Mouse (Mus musculus) erythroblast, embryonic 14.5 days (primary cell): ENCODE results near the gene Gfi1.

ENCODE experiments used
- GATA1 ChIP-seq: IDR thresholded peaks from 2 replicates; pipeline ENCODE4 v1.6.1; 2012; ENCODE audit warnings: low read length, inconsistent platforms, mixed read lengths
- TAL1 ChIP-seq: IDR thresholded peaks from 3 replicates; pipeline ENCODE4 v1.6.1; 2012; ENCODE audit warnings: low read length, inconsistent platforms, mixed read lengths

DNA sequence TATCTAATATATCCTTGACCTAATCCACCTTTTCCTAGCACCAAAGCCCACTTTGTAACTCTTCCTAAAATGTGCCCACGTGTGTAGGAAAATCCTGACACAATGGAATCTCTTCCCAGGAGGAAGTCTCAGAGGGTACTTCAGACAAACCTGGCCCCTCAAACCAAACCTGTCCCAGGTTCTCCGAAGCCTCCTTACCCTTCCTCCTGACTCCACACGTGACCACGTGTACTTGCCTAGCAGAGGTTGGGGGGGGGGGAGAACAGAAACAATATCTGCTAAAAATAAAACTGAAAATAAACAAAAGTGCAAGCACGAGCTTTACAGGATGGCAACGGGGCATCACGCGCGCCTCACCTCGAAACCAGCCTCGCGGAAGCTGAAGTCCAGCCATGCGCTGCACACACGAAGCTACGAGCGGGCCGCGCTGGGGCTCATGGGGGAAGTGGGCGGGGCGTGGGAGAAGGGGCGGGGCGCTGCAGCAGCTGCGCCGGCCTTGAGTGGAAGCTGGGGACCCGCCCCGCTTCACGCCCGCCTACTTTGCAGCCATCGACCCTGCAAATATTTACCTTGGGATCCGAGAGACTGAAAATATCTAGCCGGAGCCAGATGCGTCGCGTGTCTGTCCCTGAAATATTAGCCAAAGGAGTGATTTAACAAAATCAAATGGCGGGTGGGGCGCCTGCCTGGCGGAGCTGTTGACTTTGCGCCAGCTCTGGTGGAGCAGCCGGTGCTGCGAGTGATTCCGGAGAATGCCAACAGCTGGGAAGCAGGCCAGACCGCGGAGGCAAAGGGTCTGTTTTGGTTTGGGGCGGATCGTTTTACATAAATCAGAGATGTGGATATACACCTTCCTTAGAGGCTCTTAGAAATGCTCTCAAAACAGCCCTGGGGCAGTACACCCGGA, 38.0 kb downstream of the Gfi1 start:
- TF ChIP-seq GATA1 (no peak), TAL1 (no peak)
